Mouse (Mus musculus) liver, embryonic 14.5 days (tissue): ENCODE results near the gene Raet1d. TPM values are rescaled to one million over a fixed set of nuclear protein-coding genes. Genes with fewer than 3 reads are reported as not detected.
"Not testable (repeated sequence)": the region's sequence is repeated elsewhere in the genome, so short reads cannot be mapped to it uniquely, and the experiment has no call there.

Source experiments
- ATAC-seq: fragments of 200-750 bp; cut with Nextera tagmentation; 2 replicates; pipeline ENCODE4 v1.8.0; 2017; ENCODE audit warnings: moderate number of reproducible peaks, mild to moderate bottlenecking, moderate library complexity; ENCODE audit not compliant: insufficient read depth
- DNase-seq, 3 experiments: peaks; one replicate each; pipeline ENCODE4 v3.0.0-alpha.2; 2012 to 2013; ENCODE audit warnings: low read depth in 3 of 3, low spot score in 3 of 3
- H3K27ac ChIP-seq: fragments of 300-500 bp; sonication (generic); 2 replicates; pipeline ENCODE4 v1.5.1; 2014; ENCODE audit warnings: moderate library complexity, mild to moderate bottlenecking, control low read depth, inconsistent platforms
- H3K27me3 ChIP-seq: fragments of 300-500 bp; sonication (generic); 2 replicates; pipeline ENCODE4 v1.6.1; 2014; ENCODE audit warnings: mild to moderate bottlenecking, low read length, moderate library complexity; ENCODE audit not compliant: control insufficient read depth, insufficient read depth
- H3K36me3 ChIP-seq: fragments of 300-500 bp; sonication (generic); replicated peaks from 2 replicates; pipeline ENCODE4 v1.6.1; 2014; ENCODE audit warnings: low read depth; ENCODE audit not compliant: control insufficient read depth, insufficient read depth
- H3K4me1 ChIP-seq, 2 experiments: fragments of 200-500 bp in 1 of 2; fragments of 300-500 bp in 1 of 2; sonication (generic) in 1 of 2; replicated peaks; 2 replicates each; pipeline ENCODE4 v1.6.1; 2012 to 2014; ENCODE audit warnings: antibody characterized with exemption in 1 of 2, inconsistent platforms in 1 of 2, low read length in 1 of 2; ENCODE audit not compliant: control insufficient read depth in 2 of 2, insufficient read depth in 2 of 2
- H3K4me2 ChIP-seq: fragments of 300-500 bp; sonication (generic); 2 replicates; pipeline ENCODE4 v1.6.1; 2014; ENCODE audit warnings: low read depth, mild to moderate bottlenecking, control low read depth, moderate library complexity
- H3K4me3 ChIP-seq, 2 experiments: fragments of 200-500 bp in 1 of 2; fragments of 300-500 bp in 1 of 2; sonication (generic) in 1 of 2; 2 replicates each; pipeline ENCODE4 v1.5.1; 2012 to 2014; ENCODE audit warnings: low read depth in 2 of 2, low read length in 2 of 2, mild to moderate bottlenecking in 2 of 2, control low read depth in 1 of 2, inconsistent platforms in 1 of 2, moderate library complexity in 1 of 2; ENCODE audit not compliant: insufficient read depth in 1 of 2
- H3K9ac ChIP-seq: fragments of 300-500 bp; sonication (generic); replicated peaks from 2 replicates; pipeline ENCODE4 v1.6.1; 2014; ENCODE audit warnings: mild to moderate bottlenecking, control low read depth, moderate library complexity
- H3K9me3 ChIP-seq: fragments of 300-500 bp; sonication (generic); 2 replicates; pipeline ENCODE4 v1.6.1; 2016; ENCODE audit warnings: low read length, mixed read lengths; ENCODE audit not compliant: control insufficient read depth
- WGBS: fragments of 180-500 bp; shearing (Covaris S2); extraction: QIAGEN DNeasy Blood & Tissue Kit; methylation state at CpG from one replicate; pipeline ENCODE4 v1.1.7; 2014; ENCODE audit not compliant: insufficient replicate concordance; 5-methylcytosine and 5-hydroxymethylcytosine counted together
- polyA plus RNA-seq, 2 experiments: library from polyadenylated mRNA; depleted of rRNA in 1 of 2; stranded (reverse) in 1 of 2; unstranded in 1 of 2; fragments of >200 nt; fragmentation: Nextera tagmentation in 1 of 2; extraction: Ambion mirVana in 1 of 2; gene quantifications; 2 replicates each; pipeline versions ENCODE4 v1.2.1 to v1.2.3; 2012 to 2014

Raet1d gene
- polyA plus RNA-seq, 2 experiments, result 3.2 to 7.0 TPM

DNA sequence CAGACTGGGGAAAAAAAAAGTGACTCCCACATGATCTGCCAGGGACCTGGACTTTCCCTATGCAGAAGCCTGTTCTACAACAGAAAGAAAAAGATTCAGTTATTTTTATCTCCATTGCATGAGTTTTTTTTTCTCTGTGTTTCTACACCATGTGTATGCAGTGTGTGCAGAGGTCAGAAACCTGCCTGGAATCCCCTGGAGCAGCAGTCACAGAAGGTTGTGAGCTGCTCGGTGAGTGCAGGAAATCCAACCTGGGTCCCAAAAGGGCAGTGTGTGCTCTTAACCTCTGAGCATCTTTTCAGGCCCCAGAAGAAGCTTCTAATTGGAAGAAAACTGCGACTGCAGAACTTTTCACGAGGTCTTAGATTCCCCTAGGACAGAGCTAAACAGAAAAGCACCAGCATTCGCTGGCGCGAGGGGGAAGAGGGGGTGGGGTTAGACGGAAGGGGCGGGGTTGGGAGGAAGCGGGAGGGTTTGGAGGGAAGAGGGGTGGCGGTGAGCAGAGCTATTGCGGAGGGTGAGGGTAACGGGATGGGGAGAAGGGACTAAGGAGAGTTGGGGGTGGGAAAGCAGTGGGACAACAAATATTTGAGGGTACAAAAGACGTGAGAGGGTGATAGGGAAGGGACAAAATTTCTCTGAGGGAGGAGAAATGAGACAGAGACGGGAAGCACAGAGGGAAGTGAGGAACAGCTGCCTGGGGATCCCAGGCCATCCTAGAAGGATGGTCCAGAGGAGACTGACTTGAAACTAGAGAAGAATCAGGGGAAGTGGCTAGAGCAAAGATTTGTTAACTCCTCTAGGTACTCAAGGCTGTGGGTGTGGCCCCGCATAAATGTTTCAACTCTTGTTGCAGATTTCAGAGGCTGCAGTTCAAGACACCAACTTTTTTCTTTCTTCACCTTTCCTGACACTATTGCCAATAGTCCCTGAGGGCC is 1.3 kb downstream of the Raet1d start:
- not testable (repeated sequence) for H3K4me2 ChIP-seq, H3K4me3 ChIP-seq, H3K9ac ChIP-seq, H3K27ac ChIP-seq, ATAC-seq, H3K4me1 ChIP-seq, H3K36me3 ChIP-seq, DNase-seq, H3K27me3 ChIP-seq, H3K9me3 ChIP-seq
- WGBS, result under 1% methylated on average over 9 of the region's 15 CpGs

DNA sequence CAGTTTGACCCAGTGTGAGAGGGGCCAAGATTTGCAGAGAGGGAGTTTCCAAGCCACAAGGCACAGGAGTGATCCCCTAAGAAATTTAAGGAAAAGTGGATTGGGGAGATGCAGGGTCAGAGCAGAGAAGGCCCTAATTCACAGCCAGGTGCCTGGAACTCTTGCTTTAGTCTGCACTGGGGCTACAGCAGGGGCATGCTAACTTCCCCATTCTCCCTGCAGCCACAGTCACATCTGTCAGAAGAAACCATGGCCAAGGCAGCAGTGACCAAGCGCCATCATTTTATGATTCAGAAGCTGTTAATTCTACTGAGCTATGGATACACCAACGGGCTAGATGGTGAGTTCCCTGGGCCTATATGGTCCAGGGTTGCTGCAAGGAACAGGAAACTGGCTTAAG is 2.1 kb downstream of the Raet1d start:
- H3K4me2 ChIP-seq, H3K9ac ChIP-seq, H3K27ac ChIP-seq, H3K4me1 ChIP-seq, H3K4me3 ChIP-seq, H3K27me3 ChIP-seq, ATAC-seq, H3K36me3 ChIP-seq, DNase-seq, H3K9me3 ChIP-seq: not testable (repeated sequence)
- 39% methylated on average over 2 of the region's 2 CpGs for WGBS

DNA sequence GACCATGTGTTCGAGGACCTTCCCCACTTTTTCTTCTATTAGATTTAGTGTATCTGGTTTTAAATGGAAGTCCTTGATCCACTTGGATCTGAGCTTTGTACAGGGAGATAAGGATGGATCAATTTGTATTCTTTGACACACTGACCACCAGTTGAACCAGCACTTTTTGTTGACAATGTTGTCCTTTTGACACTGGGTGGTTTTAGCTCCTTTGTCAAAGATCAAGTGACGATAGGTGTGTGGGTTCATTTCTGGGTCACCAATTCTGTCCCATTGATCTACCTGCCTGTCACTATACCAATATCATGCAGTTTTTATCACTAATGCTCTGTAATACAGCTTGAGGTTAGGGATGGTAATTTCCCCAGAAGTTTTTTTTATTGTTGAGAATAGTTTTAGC is 4.6 kb downstream of the Raet1d start:
- not testable (repeated sequence) for DNase-seq, H3K9ac ChIP-seq, H3K9me3 ChIP-seq, ATAC-seq, H3K4me1 ChIP-seq, H3K27ac ChIP-seq, H3K27me3 ChIP-seq, H3K4me2 ChIP-seq, H3K4me3 ChIP-seq, H3K36me3 ChIP-seq
- WGBS, result 47% methylated on average over 2 of the region's 2 CpGs

- not testable (repeated sequence) for H3K4me2 ChIP-seq, ATAC-seq, H3K27ac ChIP-seq, H3K9ac ChIP-seq, H3K36me3 ChIP-seq, H3K9me3 ChIP-seq, DNase-seq, H3K27me3 ChIP-seq, H3K4me1 ChIP-seq, H3K4me3 ChIP-seq
- 7% methylated on average over 6 of the region's 10 CpGs for WGBS
Observed at GRCm38 (mm10) chr10:22381226-22381625, 20.9 kb downstream of the Raet1d start.

DNA sequence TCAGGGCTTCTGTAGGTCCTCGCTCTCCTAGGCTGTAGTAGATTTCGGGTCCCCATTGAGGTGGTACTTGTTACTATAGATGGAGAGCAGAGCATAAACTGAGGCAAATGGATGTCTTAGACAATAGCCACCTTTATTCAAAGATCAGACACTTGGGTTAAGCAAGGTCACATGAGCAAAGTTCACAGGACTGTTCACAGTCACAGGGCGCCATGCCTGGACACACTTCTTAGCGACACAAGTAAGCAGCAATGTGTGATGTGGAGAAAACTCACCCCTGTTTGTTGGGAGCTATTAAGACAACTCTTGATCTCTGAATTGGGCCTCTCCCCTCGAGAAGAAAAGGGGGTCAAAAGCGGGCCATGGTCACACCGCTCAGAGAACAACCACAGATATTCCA is 29.8 kb downstream of the Raet1d start:
- H3K9me3 ChIP-seq, H3K27ac ChIP-seq, H3K27me3 ChIP-seq, H3K9ac ChIP-seq, DNase-seq, H3K4me2 ChIP-seq, H3K36me3 ChIP-seq, H3K4me1 ChIP-seq, ATAC-seq, H3K4me3 ChIP-seq: not testable (repeated sequence)
- WGBS, result 66% methylated on average over 7 of the region's 7 CpGs

GRCm38 (mm10) chr10:22391616-22392015 is 31.3 kb downstream of the Raet1d start:
- not testable (repeated sequence) for H3K9ac ChIP-seq, H3K36me3 ChIP-seq, H3K4me1 ChIP-seq, H3K4me2 ChIP-seq, H3K4me3 ChIP-seq, H3K27me3 ChIP-seq, H3K9me3 ChIP-seq, DNase-seq, H3K27ac ChIP-seq, ATAC-seq
- WGBS, result 44% methylated on average over 2 of the region's 5 CpGs

GRCm38 (mm10) chr10:22393028-22393824 is 32.9 kb downstream of the Raet1d start:
- WGBS, result no CpG with 5 or more reads among the region's 2 CpGs
- H3K9ac ChIP-seq, H3K4me2 ChIP-seq, H3K27me3 ChIP-seq, H3K36me3 ChIP-seq, H3K9me3 ChIP-seq, H3K27ac ChIP-seq, H3K4me1 ChIP-seq, DNase-seq, ATAC-seq, H3K4me3 ChIP-seq: not testable (repeated sequence)
